Mouse (Mus musculus) liver, embryonic 14.5 days (tissue): ENCODE data around the gene C4bp. TPM values are rescaled to one million over a fixed set of nuclear protein-coding genes. Genes with fewer than 3 reads are reported as not detected.

ENCODE experiments used
- ATAC-seq: fragments of 200-750 bp; cut with Nextera tagmentation; 2 replicates; pipeline ENCODE4 v1.8.0; 2017; ENCODE audit warnings: moderate number of reproducible peaks, mild to moderate bottlenecking, moderate library complexity; ENCODE audit not compliant: insufficient read depth
- DNase-seq, 3 experiments: peaks; one replicate each; pipeline ENCODE4 v3.0.0-alpha.2; 2012 to 2013; ENCODE audit warnings: low read depth in 3 of 3, low spot score in 3 of 3
- H3K27ac ChIP-seq: fragments of 300-500 bp; sonication (generic); 2 replicates; pipeline ENCODE4 v1.5.1; 2014; ENCODE audit warnings: moderate library complexity, mild to moderate bottlenecking, control low read depth, inconsistent platforms
- H3K27me3 ChIP-seq: fragments of 300-500 bp; sonication (generic); 2 replicates; pipeline ENCODE4 v1.6.1; 2014; ENCODE audit warnings: mild to moderate bottlenecking, low read length, moderate library complexity; ENCODE audit not compliant: control insufficient read depth, insufficient read depth
- H3K36me3 ChIP-seq: fragments of 300-500 bp; sonication (generic); replicated peaks from 2 replicates; pipeline ENCODE4 v1.6.1; 2014; ENCODE audit warnings: low read depth; ENCODE audit not compliant: control insufficient read depth, insufficient read depth
- H3K4me1 ChIP-seq, 2 experiments: fragments of 200-500 bp in 1 of 2; fragments of 300-500 bp in 1 of 2; sonication (generic) in 1 of 2; replicated peaks; 2 replicates each; pipeline ENCODE4 v1.6.1; 2012 to 2014; ENCODE audit warnings: antibody characterized with exemption in 1 of 2, inconsistent platforms in 1 of 2, low read length in 1 of 2; ENCODE audit not compliant: control insufficient read depth in 2 of 2, insufficient read depth in 2 of 2
- H3K4me2 ChIP-seq: fragments of 300-500 bp; sonication (generic); 2 replicates; pipeline ENCODE4 v1.6.1; 2014; ENCODE audit warnings: low read depth, mild to moderate bottlenecking, control low read depth, moderate library complexity
- H3K4me3 ChIP-seq, 2 experiments: fragments of 200-500 bp in 1 of 2; fragments of 300-500 bp in 1 of 2; sonication (generic) in 1 of 2; 2 replicates each; pipeline ENCODE4 v1.5.1; 2012 to 2014; ENCODE audit warnings: low read depth in 2 of 2, low read length in 2 of 2, mild to moderate bottlenecking in 2 of 2, control low read depth in 1 of 2, inconsistent platforms in 1 of 2, moderate library complexity in 1 of 2; ENCODE audit not compliant: insufficient read depth in 1 of 2
- H3K9ac ChIP-seq: fragments of 300-500 bp; sonication (generic); replicated peaks from 2 replicates; pipeline ENCODE4 v1.6.1; 2014; ENCODE audit warnings: mild to moderate bottlenecking, control low read depth, moderate library complexity
- H3K9me3 ChIP-seq: fragments of 300-500 bp; sonication (generic); 2 replicates; pipeline ENCODE4 v1.6.1; 2016; ENCODE audit warnings: low read length, mixed read lengths; ENCODE audit not compliant: control insufficient read depth
- CTCF ChIP-seq: IDR thresholded peaks from 2 replicates; pipeline ENCODE4 v1.5.1; 2016; ENCODE audit warnings: antibody characterized with exemption, low read depth, control low read depth
- EP300 ChIP-seq: IDR thresholded peaks from 2 replicates; pipeline ENCODE4 v1.6.1; 2016; ENCODE audit warnings: antibody characterized with exemption, low read depth
- WGBS: fragments of 180-500 bp; shearing (Covaris S2); extraction: QIAGEN DNeasy Blood & Tissue Kit; methylation state at CpG from one replicate; pipeline ENCODE4 v1.1.7; 2014; ENCODE audit not compliant: insufficient replicate concordance; 5-methylcytosine and 5-hydroxymethylcytosine counted together
- polyA plus RNA-seq, 2 experiments: library from polyadenylated mRNA; depleted of rRNA in 1 of 2; stranded (reverse) in 1 of 2; unstranded in 1 of 2; fragments of >200 nt; fragmentation: Nextera tagmentation in 1 of 2; extraction: Ambion mirVana in 1 of 2; gene quantifications; 2 replicates each; pipeline versions ENCODE4 v1.2.1 to v1.2.3; 2012 to 2014

The C4bp gene
- 0.64 and 0.98 TPM in 2 replicates for polyA plus RNA-seq (2012; rRNA removed)
- polyA plus RNA-seq (2014; fragmentation: Nextera tagmentation; extraction: Ambion mirVana) = 2.2 and 2.7 TPM in 2 replicates

- H3K27ac ChIP-seq = no peak within 1 kb of the TSS
- ATAC-seq = no peak
- no peak within 1 kb of the TSS for H3K9ac ChIP-seq
- H3K4me3 ChIP-seq = no peak within 1 kb of the TSS
- H3K9me3 ChIP-seq = no peaks in the 10 kb centered on the region
- H3K27me3 ChIP-seq = no peaks in the 10 kb centered on the region
- no peak within 1 kb of the TSS for H3K4me2 ChIP-seq
- TF ChIP-seq EP300 (no peak), CTCF (no peak)
- DNase-seq = peak in 1 of 3 experiments; percentile 5
- no peaks in the 10 kb centered on the region for H3K36me3 ChIP-seq
- 64% methylated on average over 3 of the region's 3 CpGs for WGBS
- peaks cover 0 to 2% of the 10 kb centered on the region in 2 experiments; a peak in 1 of 4 replicates for H3K4me1 ChIP-seq
Measured at GRCm38 (mm10) chr1:130661454-130661853, at the start of gene C4bp. C4bp (minus strand) TSS chr1:130661632.

GRCm38 (mm10) chr1:130710283-130711080 is 49.0 kb upstream of the C4bp start:
- peaks cover 0 to 3% of the 10 kb centered on the region in 2 experiments; a peak in 3 of 4 replicates for H3K4me1 ChIP-seq
- DNase-seq (no peak), ATAC-seq (no peak)
- H3K9ac ChIP-seq = no peak overlapping the region
- H3K36me3 ChIP-seq = peaks cover 33% of the 10 kb centered on the region
- H3K4me2 ChIP-seq = no peak overlapping the region
- no peak overlapping the region for H3K27ac ChIP-seq
- H3K27me3 ChIP-seq = no peaks in the 10 kb centered on the region
- TF ChIP-seq EP300 = no peak
- H3K9me3 ChIP-seq = no peaks in the 10 kb centered on the region
- 84% methylated on average over 22 of the region's 22 CpGs for WGBS
- no peak overlapping the region for H3K4me3 ChIP-seq

- no peak overlapping the region for H3K27ac ChIP-seq
- WGBS = 80% methylated on average over 2 of the region's 2 CpGs
- no peaks in the 10 kb centered on the region; a peak in 1 of 4 replicates for H3K4me1 ChIP-seq
- peaks cover 70% of the 10 kb centered on the region for H3K36me3 ChIP-seq
- H3K27me3 ChIP-seq = no peaks in the 10 kb centered on the region
- H3K9ac ChIP-seq = no peak overlapping the region
- H3K9me3 ChIP-seq = no peaks in the 10 kb centered on the region
- TF ChIP-seq CTCF = no peak
- DNase-seq = no peak
- no peak for ATAC-seq
- no peak overlapping the region for H3K4me3 ChIP-seq
- no peak overlapping the region for H3K4me2 ChIP-seq
Measured at GRCm38 (mm10) chr1:130703613-130704012, 42.2 kb upstream of the C4bp start.

- TF ChIP-seq EP300 (no peak), CTCF (no peak)
- no peak overlapping the region for H3K27ac ChIP-seq
- ATAC-seq (no peak), DNase-seq (no peak)
- H3K27me3 ChIP-seq = no peaks in the 10 kb centered on the region
- no peak overlapping the region for H3K4me3 ChIP-seq
- H3K9me3 ChIP-seq = no peaks in the 10 kb centered on the region
- 84% methylated on average over 11 of the region's 11 CpGs for WGBS
- no peak overlapping the region for H3K4me2 ChIP-seq
- H3K9ac ChIP-seq = no peak overlapping the region
- H3K4me1 ChIP-seq = no peaks in the 10 kb centered on the region; a peak in 1 of 4 replicates
- peaks cover 73% of the 10 kb centered on the region for H3K36me3 ChIP-seq
Measured at GRCm38 (mm10) chr1:130701976-130702375, 40.5 kb upstream of the C4bp start.

GRCm38 (mm10) chr1:130699937-130700633 is 38.7 kb upstream of the C4bp start:
- no peak overlapping the region for H3K4me2 ChIP-seq
- H3K36me3 ChIP-seq = peaks cover 67% of the 10 kb centered on the region
- DNase-seq = no peak
- H3K27ac ChIP-seq = no peak overlapping the region
- no peak for ATAC-seq
- no peaks in the 10 kb centered on the region for H3K9me3 ChIP-seq
- H3K9ac ChIP-seq = no peak overlapping the region
- 80% methylated on average over 10 of the region's 10 CpGs for WGBS
- no peak overlapping the region for H3K4me3 ChIP-seq
- TF ChIP-seq EP300 (no peak), CTCF (no peak)
- no peaks in the 10 kb centered on the region for H3K27me3 ChIP-seq
- no peaks in the 10 kb centered on the region; a peak in 1 of 4 replicates for H3K4me1 ChIP-seq
